ENCODE assay signal across 10 mouse cellular contexts in genomic region chr6:39347880-39348814, GRCm38 (mm10). TPM values are rescaled to one million over a fixed set of nuclear protein-coding genes. Genes with fewer than 3 reads are reported as not detected.
DNase-seq lines count a peak whose midpoint lies in the region; ATAC-seq and TF ChIP-seq lines count a peak whose summit lies in the region.
"Had no signal": no experiment of that assay in that cellular context is flagged by ENCODE, and none has a peak within 500 bp of the region (broad histone marks: within the 10 kb centered on the region; RNA-seq: fewer than 3 reads in every experiment).

No protein-coding gene starts in this region.

- H3K36me3 ChIP-seq in CH12.LX (replicated peaks in 1 of 2; ENCODE audit: control insufficient read depth in 1 of 2, insufficient read depth in 1 of 2, low read length in 1 of 2), result peaks cover 57 to 77% of the 10 kb centered on the region in 2 experiments
- peaks cover 62% of the 10 kb centered on the region for H3K36me3 ChIP-seq in forebrain, embryonic 13.5 days (ENCODE audit: poor library complexity, severe bottlenecking)
- H3K36me3 ChIP-seq in midbrain, embryonic 13.5 days, result peaks cover 43% of the 10 kb centered on the region
- H3K36me3 ChIP-seq in liver, embryonic 12.5 days, result peaks cover 46% of the 10 kb centered on the region

- TF ChIP-seq POLR2A in CH12.LX (IDR thresholded peaks at IDR 0.05; ENCODE audit: low read depth, low read length), result no peak

- H3K27me3 ChIP-seq in CH12.LX (replicated peaks), result no peaks in the 10 kb centered on the region
- H3K27me3 ChIP-seq in forebrain, embryonic 13.5 days, result no peaks in the 10 kb centered on the region
- H3K27me3 ChIP-seq in midbrain, embryonic 13.5 days, result no peaks in the 10 kb centered on the region
- no peaks in the 10 kb centered on the region for H3K27me3 ChIP-seq in liver, embryonic 12.5 days (replicated peaks)

- TF ChIP-seq EP300 in CH12.LX (IDR thresholded peaks at IDR 0.05; ENCODE audit: low read length), result no peak

- H3K4me3 ChIP-seq in CH12.LX (replicated peaks in 1 of 3; ENCODE audit: low read depth in 2 of 3, low read length in 2 of 3, poor library complexity in 1 of 3), result no peak overlapping the region
- no peak overlapping the region for H3K4me3 ChIP-seq in forebrain, embryonic 13.5 days
- no peak overlapping the region for H3K4me3 ChIP-seq in midbrain, embryonic 13.5 days (replicated peaks)
- no peak overlapping the region for H3K4me3 ChIP-seq in liver, embryonic 12.5 days
- H3K4me3 ChIP-seq: megakaryocyte, embryonic 14.5 days had no signal

- TF ChIP-seq CTCF in CH12.LX (conservative IDR thresholded peaks at IDR 0.05 in 1 of 2, IDR thresholded peaks at IDR 0.05 in 1 of 2; ENCODE audit: low read depth in 2 of 2, low read length in 2 of 2), result peak in 1 of 2 experiments; percentile 58; a peak in 2 of 4 replicates

- H3K9ac ChIP-seq in CH12.LX (ENCODE audit: insufficient read depth, low read depth), result peak overlapping the region; percentile 27; the same call in 1 of the 2 replicates
- no peak overlapping the region for H3K9ac ChIP-seq in forebrain, embryonic 13.5 days
- H3K9ac ChIP-seq in midbrain, embryonic 13.5 days (replicated peaks), result no peak overlapping the region
- no peak overlapping the region for H3K9ac ChIP-seq in liver, embryonic 12.5 days

- DNase-seq in heart, adult 11 months, result peak; percentile 92
- DNase-seq in heart, postnatal 36 days, result no peak
- peak; percentile 39 for DNase-seq in CH12.LX (ENCODE audit: extremely low read depth)
- DNase-seq in testis, postnatal 14 days (ENCODE audit: low spot score), result no peak

- ATAC-seq in forebrain, embryonic 13.5 days, result no peak
- ATAC-seq in midbrain, embryonic 13.5 days, result no peak
- no peak for ATAC-seq in megakaryocyte-erythroid progenitor cell, adult 5-6 weeks (replicated peaks; ENCODE audit: low FRiP score, low TSS enrichment, poor library complexity, severe bottlenecking)
- no peak for ATAC-seq in liver, embryonic 12.5 days

- H3K27ac ChIP-seq in CH12.LX (ENCODE audit: insufficient read depth, low read depth), result peak overlapping the region; percentile 50
- H3K27ac ChIP-seq in forebrain, embryonic 13.5 days, result peak overlapping the region; percentile 54
- peak overlapping the region; percentile 77 for H3K27ac ChIP-seq in midbrain, embryonic 13.5 days
- H3K27ac ChIP-seq in liver, embryonic 12.5 days, result no peak overlapping the region

- no peaks in the 10 kb centered on the region for H3K9me3 ChIP-seq in CH12.LX (replicated peaks; ENCODE audit: low read length)
- no peaks in the 10 kb centered on the region for H3K9me3 ChIP-seq in forebrain, embryonic 13.5 days (replicated peaks)
- no peaks in the 10 kb centered on the region for H3K9me3 ChIP-seq in midbrain, embryonic 13.5 days
- no peaks in the 10 kb centered on the region for H3K9me3 ChIP-seq in liver, embryonic 12.5 days (replicated peaks)
- H3K9me3 ChIP-seq: megakaryocyte, embryonic 14.5 days had no signal

- no peak overlapping the region for H3K4me2 ChIP-seq in CH12.LX (ENCODE audit: insufficient read depth, low read depth, poor library complexity, severe bottlenecking)
- H3K4me2 ChIP-seq in forebrain, embryonic 13.5 days, result no peak overlapping the region
- H3K4me2 ChIP-seq in midbrain, embryonic 13.5 days (replicated peaks), result no peak overlapping the region
- H3K4me2 ChIP-seq in liver, embryonic 12.5 days, result no peak overlapping the region

- no peaks in the 10 kb centered on the region for H3K79me2 ChIP-seq in CH12.LX (replicated peaks; ENCODE audit: control insufficient read depth, extremely low read depth, insufficient read depth, poor library complexity, severe bottlenecking)

- H3K4me1 ChIP-seq in CH12.LX (ENCODE audit: control insufficient read depth in 1 of 2, insufficient read depth in 2 of 2), result peaks cover 13 to 26% of the 10 kb centered on the region in 2 experiments
- H3K4me1 ChIP-seq in forebrain, embryonic 13.5 days, result peaks cover 43% of the 10 kb centered on the region
- H3K4me1 ChIP-seq in midbrain, embryonic 13.5 days (replicated peaks), result peaks cover 44% of the 10 kb centered on the region
- H3K4me1 ChIP-seq in liver, embryonic 12.5 days, result no peaks in the 10 kb centered on the region

- dilution Hi-C loops in CH12.LX (cut with MboI; ENCODE audit: extremely low pct_ligation_motif_present, extremely low pct_unique_long_range_greater_than_20kb, low sequenced_read_pairs), result no loop called here

- in situ Hi-C loops in CH12.LX (cut with MboI; ENCODE audit: low pct_ligation_motif_present, low pct_unique_long_range_greater_than_20kb, low sequenced_read_pairs), result loop anchor here (10.0 kb wide), 1 partner anchor 153 kb away; no protein-coding TSS in a partner anchor

- 22% methylated on average over 4 of the region's 4 CpGs for WGBS in forebrain, embryonic 13.5 days
- 15% methylated on average over 4 of the region's 4 CpGs for WGBS in midbrain, embryonic 13.5 days
- 43% methylated on average over 4 of the region's 4 CpGs for WGBS in liver, embryonic 12.5 days (ENCODE audit: insufficient replicate concordance)

- intact Hi-C loops in heart, postnatal 36 days (cut with DNase I), result no loop called here

- TF ChIP-seq RAD21 in CH12.LX (IDR thresholded peaks at IDR 0.05; ENCODE audit: low read depth, low read length), result peak; percentile 41

TF ChIP-seq in CH12.LX, 34 proteins besides CTCF, POLR2A, EP300 and RAD21:
- TF ChIP-seq MYC (IDR thresholded peaks at IDR 0.05; ENCODE audit: low read depth, low read length), result no peak
- no peak for TF ChIP-seq MAX (IDR thresholded peaks at IDR 0.05; ENCODE audit: low read length)
- TF ChIP-seq TCF12 (IDR thresholded peaks at IDR 0.05; ENCODE audit: low read depth, low read length), result no peak
- TF ChIP-seq SMC3 (IDR thresholded peaks at IDR 0.05; ENCODE audit: low read depth, low read length), result peak; percentile 42
TF ChIP-seq in CH12.LX: peak in this region for 1.

RNA-seq across cellular contexts. Expression of gene Slc37a3, which starts 29.3 kb away (rescaled TPM):
- total RNA-seq in heart, postnatal 36 days (2021), result 10 to 100 TPM; 21.5 to 22.8 TPM
- 6.5 and 8.0 TPM in 2 replicates for total RNA-seq in CH12.LX (2012; rRNA removed)
- 2.6 and 4.5 TPM in 2 replicates for total RNA-seq in CH12.LX (2014; rRNA removed)
- polyA plus RNA-seq in CH12.LX (2012; ENCODE audit: insufficient read length, low read depth), result 5.6 and 8.7 TPM in 2 replicates
- polyA plus RNA-seq in forebrain, embryonic 13.5 days (2015; fragmentation: Nextera tagmentation; extraction: Ambion mirVana), result 53.5 and 56.3 TPM in 2 replicates
- polyA plus RNA-seq in midbrain, embryonic 13.5 days (2015; fragmentation: Nextera tagmentation; extraction: Ambion mirVana), result 59.8 and 60.2 TPM in 2 replicates
- total RNA-seq in megakaryocyte-erythroid progenitor cell, adult 5-6 weeks (2014; fragmentation: Nextera tagmentation), result 6.6 and 14.7 TPM in 2 replicates
- 1.7 and 1.9 TPM in 2 replicates for total RNA-seq in megakaryocyte-erythroid progenitor cell, adult 5-6 weeks (2017)
- polyA plus RNA-seq in liver, embryonic 12.5 days (2016; fragmentation: Nextera tagmentation; extraction: Ambion mirVana), result 8.0 and 10.3 TPM in 2 replicates

RNA-seq across cellular contexts. Expression of gene Rab19, which starts 32.8 kb away (rescaled TPM):
- total RNA-seq in heart, postnatal 36 days (2021), result under 1 TPM; 0.25 to 0.27 TPM
- total RNA-seq in CH12.LX (2012; rRNA removed) (2.4 and 3.3 TPM in 2 replicates), CH12.LX (2014; rRNA removed) (0.19 TPM in 1 of 2 replicates, not detected in the other)
- polyA plus RNA-seq in CH12.LX (2012; ENCODE audit: insufficient read length, low read depth), result 0.56 and 0.63 TPM in 2 replicates
- 0.29 and 0.31 TPM in 2 replicates for polyA plus RNA-seq in forebrain, embryonic 13.5 days (2015; fragmentation: Nextera tagmentation; extraction: Ambion mirVana)
- 0.23 and 0.34 TPM in 2 replicates for polyA plus RNA-seq in midbrain, embryonic 13.5 days (2015; fragmentation: Nextera tagmentation; extraction: Ambion mirVana)
- 0.20 and 0.92 TPM in 2 replicates for total RNA-seq in megakaryocyte-erythroid progenitor cell, adult 5-6 weeks (2014; fragmentation: Nextera tagmentation)
- total RNA-seq in megakaryocyte-erythroid progenitor cell, adult 5-6 weeks (2017), result 1.1 and 4.4 TPM in 2 replicates
- polyA plus RNA-seq in liver, embryonic 12.5 days (2016; fragmentation: Nextera tagmentation; extraction: Ambion mirVana), result 0.11 and 0.27 TPM in 2 replicates
- polyA plus RNA-seq: C2C12 had no signal

Comparison
In these comparisons a context has a peak if more than half of its experiments do, and no peak if none do; other contexts are left out.
1. DNase-seq: peak in heart, adult 11 months (single experiment) and CH12.LX (single experiment); none in heart, postnatal 36 days (0 of 2) and testis, postnatal 14 days (single experiment).